Mouse (Mus musculus) midbrain, embryonic 13.5 days (tissue): ENCODE measurements around the gene Dock4. TPM values are rescaled to one million over a fixed set of nuclear protein-coding genes. Genes with fewer than 3 reads are reported as not detected.

ENCODE experiments used
- ATAC-seq: fragments of 200-750 bp; cut with Nextera tagmentation; 2 replicates; pipeline ENCODE4 v1.8.0; 2017; ENCODE audit warnings: mild to moderate bottlenecking, moderate TSS enrichment, moderate library complexity
- H3K27ac ChIP-seq: fragments of 300-500 bp; sonication (generic); 2 replicates; pipeline ENCODE4 v1.5.1; 2015; ENCODE audit warnings: inconsistent platforms, mild to moderate bottlenecking, moderate library complexity
- H3K27me3 ChIP-seq: fragments of 300-500 bp; sonication (generic); 2 replicates; pipeline ENCODE4 v1.6.1; 2015; ENCODE audit warnings: mild to moderate bottlenecking, inconsistent platforms
- H3K36me3 ChIP-seq: fragments of 300-500 bp; sonication (generic); 2 replicates; pipeline ENCODE4 v1.6.1; 2015; ENCODE audit warnings: mild to moderate bottlenecking, inconsistent platforms
- H3K4me1 ChIP-seq: fragments of 300-500 bp; sonication (generic); replicated peaks from 2 replicates; pipeline ENCODE4 v1.6.1; 2015; ENCODE audit warnings: inconsistent platforms
- H3K4me2 ChIP-seq: fragments of 300-500 bp; sonication (generic); replicated peaks from 2 replicates; pipeline ENCODE4 v1.6.1; 2015; ENCODE audit warnings: moderate library complexity, mild to moderate bottlenecking, inconsistent platforms
- H3K4me3 ChIP-seq: fragments of 300-500 bp; sonication (generic); replicated peaks from 2 replicates; pipeline ENCODE4 v1.5.1; 2015; ENCODE audit warnings: mild to moderate bottlenecking, inconsistent platforms
- H3K9ac ChIP-seq: fragments of 300-500 bp; sonication (generic); replicated peaks from 2 replicates; pipeline ENCODE4 v1.6.1; 2015; ENCODE audit warnings: mild to moderate bottlenecking, inconsistent platforms
- H3K9me3 ChIP-seq: fragments of 300-500 bp; sonication (generic); 2 replicates; pipeline ENCODE4 v1.6.1; 2016; ENCODE audit warnings: mild to moderate bottlenecking, inconsistent platforms
- WGBS: fragments of 180-500 bp; shearing (Covaris S2); methylation state at CpG from one replicate; pipeline ENCODE4 v1.1.7; 2015; 5-methylcytosine and 5-hydroxymethylcytosine counted together
- polyA plus RNA-seq: library from polyadenylated mRNA; unstranded; fragments of >200 nt; fragmentation: Nextera tagmentation; extraction: Ambion mirVana; gene quantifications from 2 replicates; pipeline ENCODE4 v1.2.1, GENCODE M21; 2015

Dock4 gene
- polyA plus RNA-seq, 1 experiment from 2014 or later = 38.4 TPM

GRCm38 (mm10) chr12:40694082-40694721 is 248.4 kb downstream of the Dock4 start:
- WGBS = 68% methylated on average over 2 of the region's 2 CpGs
- no peak overlapping the region; the same call in 1 of the 2 replicates for H3K27ac ChIP-seq
- no peak overlapping the region for H3K4me3 ChIP-seq
- 0 out of 2 replicates have a peak, but pooled peaks cover 2% of the 10 kb centered on the region for H3K36me3 ChIP-seq
- no peaks in the 10 kb centered on the region for H3K27me3 ChIP-seq
- ATAC-seq = no peak
- H3K9ac ChIP-seq = no peak overlapping the region
- H3K9me3 ChIP-seq = no peaks in the 10 kb centered on the region
- no peak overlapping the region for H3K4me2 ChIP-seq
- H3K4me1 ChIP-seq = no peaks in the 10 kb centered on the region

DNA sequence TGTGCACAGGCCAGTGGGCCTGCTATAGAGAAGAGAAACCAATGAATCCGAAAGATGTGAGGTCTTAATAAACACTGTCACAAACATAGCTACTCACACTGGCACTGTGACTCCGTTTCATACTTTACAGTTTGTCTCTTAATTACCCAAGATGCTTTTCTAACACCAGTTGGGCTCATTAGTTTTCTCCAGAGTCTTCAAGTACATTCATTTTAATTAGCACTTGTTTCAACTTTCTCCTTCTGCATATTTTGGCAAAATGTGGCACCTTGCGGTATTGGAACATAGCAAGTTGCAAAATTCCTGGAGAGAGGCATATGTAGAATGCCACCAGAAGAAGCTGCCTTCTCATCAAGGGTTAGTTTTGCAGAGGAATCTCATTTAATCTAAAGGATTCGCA is 252.6 kb downstream of the Dock4 start:
- WGBS = 94% methylated on average over 4 of the region's 4 CpGs

GRCm38 (mm10) chr12:40702233-40702792 is 256.6 kb downstream of the Dock4 start:
- Histone ChIP-seq H3K9ac (no peak overlapping the region), H3K36me3 (peaks cover 10% of the 10 kb centered on the region; the same call in 1 of the 2 replicates), H3K4me1 (no peaks in the 10 kb centered on the region), H3K27me3 (no peaks in the 10 kb centered on the region), H3K9me3 (no peaks in the 10 kb centered on the region), H3K4me3 (no peak overlapping the region), H3K27ac (no peak overlapping the region), H3K4me2 (no peak overlapping the region)
- WGBS = 78% methylated on average over 5 of the region's 5 CpGs
- no peak for ATAC-seq

More for the DNA sequence above, 252.6 kb downstream of the Dock4 start:
- Histone ChIP-seq H3K4me2 (no peak overlapping the region), H3K4me1 (no peaks in the 10 kb centered on the region), H3K36me3 (0 out of 2 replicates have a peak, but pooled peaks cover 8% of the 10 kb centered on the region), H3K4me3 (no peak overlapping the region), H3K27ac (no peak overlapping the region), H3K27me3 (no peaks in the 10 kb centered on the region), H3K9me3 (no peaks in the 10 kb centered on the region), H3K9ac (no peak overlapping the region)
- ATAC-seq = no peak

DNA sequence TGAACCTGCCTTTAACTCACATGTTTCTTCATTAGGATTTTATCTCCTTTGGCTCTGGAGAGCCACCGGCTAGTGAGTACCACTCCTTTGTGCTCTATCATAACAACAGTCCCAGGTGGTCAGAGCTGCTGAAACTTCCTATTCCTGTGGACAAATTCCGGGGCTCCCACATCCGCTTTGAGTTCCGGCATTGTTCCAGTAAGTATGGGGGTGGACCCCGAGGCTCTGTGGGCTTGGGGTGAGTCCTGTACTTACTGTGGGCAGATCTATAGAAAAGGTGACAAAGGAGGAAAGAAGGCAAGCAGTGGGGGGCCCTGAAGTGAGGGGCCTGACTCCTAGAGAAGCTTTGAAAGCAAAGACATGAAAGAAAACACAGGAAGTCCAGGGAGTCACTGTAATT is 258.5 kb downstream of the Dock4 start:
- no peak overlapping the region for H3K9ac ChIP-seq
- H3K4me3 ChIP-seq = no peak overlapping the region
- no peak overlapping the region for H3K4me2 ChIP-seq
- WGBS = 40% methylated on average over 5 of the region's 5 CpGs
- peaks cover 10% of the 10 kb centered on the region; the same call in 1 of the 2 replicates for H3K36me3 ChIP-seq
- H3K27ac ChIP-seq = no peak overlapping the region
- ATAC-seq = no peak
- no peaks in the 10 kb centered on the region for H3K9me3 ChIP-seq
- H3K27me3 ChIP-seq = no peaks in the 10 kb centered on the region
- H3K4me1 ChIP-seq = no peaks in the 10 kb centered on the region

DNA sequence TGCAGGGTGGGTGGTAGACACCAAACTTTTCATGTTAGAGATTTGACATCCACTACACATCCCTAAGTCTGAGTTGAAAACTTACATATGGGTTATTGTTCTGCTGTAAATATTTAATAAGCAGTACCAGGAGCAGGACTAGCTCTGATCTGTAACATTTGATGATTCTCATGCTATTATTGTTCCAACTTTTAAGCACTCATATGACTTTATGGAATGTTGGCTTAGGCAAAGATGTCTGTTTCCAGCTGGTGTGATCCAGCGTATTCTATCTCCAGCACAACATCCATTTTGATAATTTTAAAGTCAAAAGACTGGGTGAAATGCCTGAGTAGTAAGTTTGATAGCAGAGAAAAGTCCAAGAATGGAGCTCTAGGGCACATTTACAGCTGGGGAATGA is 261.4 kb downstream of the Dock4 start:
- Histone ChIP-seq H3K4me3 (no peak overlapping the region), H3K27me3 (no peaks in the 10 kb centered on the region), H3K4me2 (no peak overlapping the region), H3K9ac (no peak overlapping the region), H3K4me1 (no peaks in the 10 kb centered on the region), H3K36me3 (peaks cover 15% of the 10 kb centered on the region), H3K9me3 (no peaks in the 10 kb centered on the region), H3K27ac (no peak overlapping the region)
- no peak for ATAC-seq
- 93% methylated on average over 1 of the region's 1 CpGs for WGBS

DNA sequence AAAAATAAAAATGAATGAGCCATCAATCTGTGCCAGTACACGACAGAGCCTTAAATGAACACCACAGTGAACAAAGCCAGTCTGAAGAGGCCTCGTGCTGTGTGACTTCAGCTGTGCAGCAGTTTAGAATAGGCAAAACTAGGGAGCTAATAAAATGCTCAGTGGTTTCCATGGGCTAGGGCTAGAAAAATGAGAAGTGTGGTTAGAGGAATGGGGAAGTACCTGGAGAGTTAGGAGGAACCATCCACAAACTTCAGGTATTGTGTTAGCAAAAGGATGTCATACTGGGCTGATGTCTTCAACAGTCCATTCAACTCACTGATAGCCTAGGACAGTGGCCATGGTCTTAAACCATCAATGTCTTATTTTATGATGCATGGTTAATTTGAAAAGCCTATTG is 263.3 kb downstream of the Dock4 start:
- Histone ChIP-seq H3K9me3 (no peaks in the 10 kb centered on the region), H3K27ac (no peak overlapping the region), H3K9ac (no peak overlapping the region), H3K27me3 (no peaks in the 10 kb centered on the region), H3K4me1 (no peaks in the 10 kb centered on the region), H3K36me3 (peaks cover 13% of the 10 kb centered on the region), H3K4me2 (no peak overlapping the region), H3K4me3 (no peak overlapping the region)
- ATAC-seq = no peak
- 77% methylated on average over 2 of the region's 2 CpGs for WGBS

- Histone ChIP-seq H3K4me1 (no peaks in the 10 kb centered on the region), H3K27me3 (no peaks in the 10 kb centered on the region), H3K27ac (no peak overlapping the region), H3K4me2 (no peak overlapping the region), H3K4me3 (no peak overlapping the region), H3K36me3 (peaks cover 13% of the 10 kb centered on the region), H3K9me3 (no peaks in the 10 kb centered on the region), H3K9ac (no peak overlapping the region)
- ATAC-seq = no peak
- WGBS = 84% methylated on average over 3 of the region's 3 CpGs
These were observed 266.5 kb downstream of the Dock4 start for GRCm38 (mm10) chr12:40712235-40712634.

DNA sequence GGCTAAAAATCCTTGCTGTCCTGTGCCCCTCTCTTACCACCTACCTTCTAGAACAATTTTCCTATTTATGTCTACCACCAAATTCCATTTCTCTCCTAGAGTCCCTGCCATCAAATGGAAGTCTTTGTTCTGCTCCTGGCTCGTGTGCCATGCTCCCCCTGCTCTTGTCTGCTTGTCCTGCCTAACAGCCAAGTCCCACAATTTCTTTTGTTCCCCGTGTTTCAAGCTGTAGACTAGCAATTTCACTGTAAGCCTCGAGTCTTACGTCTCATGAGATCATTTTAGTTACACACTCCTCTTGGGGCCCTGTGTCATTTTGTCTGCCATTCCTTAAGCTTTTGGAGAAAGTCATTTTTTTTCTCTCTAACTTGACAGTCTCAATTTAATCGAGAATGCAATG is 268.5 kb downstream of the Dock4 start:
- H3K9ac ChIP-seq = no peak overlapping the region
- no peaks in the 10 kb centered on the region for H3K4me1 ChIP-seq
- peaks cover 13% of the 10 kb centered on the region for H3K36me3 ChIP-seq
- ATAC-seq = no peak
- WGBS = 38% methylated on average over 5 of the region's 5 CpGs
- H3K9me3 ChIP-seq = no peaks in the 10 kb centered on the region
- no peaks in the 10 kb centered on the region for H3K27me3 ChIP-seq
- no peak overlapping the region for H3K4me3 ChIP-seq
- no peak overlapping the region for H3K27ac ChIP-seq
- no peak overlapping the region for H3K4me2 ChIP-seq

DNA sequence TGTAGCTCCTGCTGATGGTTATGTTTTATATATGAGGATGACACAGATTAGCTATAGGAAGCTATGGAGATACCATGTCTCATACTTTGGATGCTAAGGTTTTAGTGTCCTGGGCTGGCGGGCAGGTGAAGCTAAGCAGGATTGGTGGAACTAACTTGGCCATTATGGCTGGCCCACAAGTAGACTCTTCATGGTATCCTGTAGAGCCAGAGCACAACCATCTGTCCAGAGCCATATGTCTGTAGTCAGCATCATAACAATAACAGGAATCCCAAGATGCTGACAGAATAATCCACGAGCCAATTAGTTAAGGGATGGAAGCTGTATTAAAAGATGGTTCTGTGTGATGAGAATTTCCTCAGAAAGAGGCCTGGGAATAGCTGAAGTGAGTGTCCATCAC is 269.4 kb downstream of the Dock4 start:
- H3K27ac ChIP-seq = no peak overlapping the region
- no peak overlapping the region for H3K9ac ChIP-seq
- ATAC-seq = no peak
- 96% methylated on average over 2 of the region's 2 CpGs for WGBS
- H3K4me3 ChIP-seq = no peak overlapping the region
- H3K36me3 ChIP-seq = peaks cover 20% of the 10 kb centered on the region
- no peaks in the 10 kb centered on the region for H3K4me1 ChIP-seq
- no peak overlapping the region for H3K4me2 ChIP-seq
- H3K9me3 ChIP-seq = no peaks in the 10 kb centered on the region
- H3K27me3 ChIP-seq = no peaks in the 10 kb centered on the region

DNA sequence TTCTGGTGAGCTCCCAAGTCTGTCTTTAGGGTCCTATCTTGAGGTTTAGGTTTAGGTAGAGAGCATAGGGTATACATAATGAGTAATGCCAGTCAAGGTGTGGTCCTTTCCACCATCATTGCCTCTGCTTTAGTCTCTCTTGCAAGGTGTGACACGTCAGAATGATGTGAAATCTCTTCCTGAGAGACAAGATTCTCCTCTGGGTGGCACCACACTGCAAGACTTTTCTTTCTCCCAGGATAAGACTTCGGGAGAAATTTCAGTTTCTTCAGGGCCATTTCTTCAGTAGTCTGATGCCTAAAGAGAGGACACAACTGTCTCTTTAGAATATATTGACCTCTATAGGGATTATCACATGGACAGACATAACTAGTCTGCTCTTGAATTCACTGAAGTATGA is 282.6 kb downstream of the Dock4 start:
- Histone ChIP-seq H3K9ac (no peak overlapping the region), H3K27me3 (no peaks in the 10 kb centered on the region), H3K36me3 (peaks cover 6% of the 10 kb centered on the region; the same call in 1 of the 2 replicates), H3K4me2 (no peak overlapping the region), H3K27ac (no peak overlapping the region), H3K9me3 (no peaks in the 10 kb centered on the region), H3K4me1 (no peaks in the 10 kb centered on the region), H3K4me3 (no peak overlapping the region)
- ATAC-seq = no peak
- WGBS = 77% methylated on average over 2 of the region's 2 CpGs

DNA sequence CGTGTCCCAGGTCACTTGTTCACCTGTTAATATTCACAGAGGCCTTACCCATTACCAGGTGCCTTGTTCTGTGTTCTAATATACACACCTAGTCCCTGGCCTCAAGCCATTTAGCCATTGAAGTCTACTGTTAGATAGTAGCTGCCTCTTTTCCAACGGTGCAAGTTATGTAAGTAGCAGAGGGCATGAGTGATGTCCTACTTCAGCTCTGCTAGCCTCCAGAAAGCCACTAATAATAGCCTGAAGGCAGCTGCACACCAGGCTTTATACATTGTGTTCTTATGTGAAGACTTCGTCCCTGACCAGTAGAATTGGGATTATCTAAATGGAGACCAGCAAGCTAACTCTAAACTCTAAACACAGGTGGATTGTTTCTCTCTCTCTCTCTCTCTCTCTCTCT is 285.0 kb downstream of the Dock4 start:
- no peaks in the 10 kb centered on the region for H3K27me3 ChIP-seq
- no peak overlapping the region for H3K4me3 ChIP-seq
- no peaks in the 10 kb centered on the region for H3K4me1 ChIP-seq
- WGBS = 88% methylated on average over 3 of the region's 3 CpGs
- no peak overlapping the region for H3K4me2 ChIP-seq
- ATAC-seq = no peak
- peaks cover 7% of the 10 kb centered on the region; the same call in 1 of the 2 replicates for H3K36me3 ChIP-seq
- H3K9me3 ChIP-seq = no peaks in the 10 kb centered on the region
- H3K27ac ChIP-seq = no peak overlapping the region
- no peak overlapping the region for H3K9ac ChIP-seq

- Histone ChIP-seq H3K27ac (no peak overlapping the region), H3K36me3 (peaks cover 23% of the 10 kb centered on the region), H3K9ac (no peak overlapping the region), H3K4me3 (no peak overlapping the region), H3K4me2 (no peak overlapping the region), H3K9me3 (no peaks in the 10 kb centered on the region), H3K4me1 (no peaks in the 10 kb centered on the region), H3K27me3 (no peaks in the 10 kb centered on the region)
- peak; percentile 55 for ATAC-seq
- WGBS = 75% methylated on average over 7 of the region's 7 CpGs
These were observed 299.7 kb downstream of the Dock4 start for GRCm38 (mm10) chr12:40745501-40745900.

GRCm38 (mm10) chr12:40746081-40746480 is 300.3 kb downstream of the Dock4 start:
- H3K4me1 ChIP-seq = no peaks in the 10 kb centered on the region
- no peak overlapping the region for H3K9ac ChIP-seq
- no peak for ATAC-seq
- H3K36me3 ChIP-seq = peaks cover 23% of the 10 kb centered on the region
- no peaks in the 10 kb centered on the region for H3K27me3 ChIP-seq
- no peak overlapping the region for H3K4me3 ChIP-seq
- no peak overlapping the region for H3K4me2 ChIP-seq
- H3K27ac ChIP-seq = no peak overlapping the region
- 88% methylated on average over 3 of the region's 3 CpGs for WGBS
- H3K9me3 ChIP-seq = no peaks in the 10 kb centered on the region
